Mouse (Mus musculus) CH12.LX (cell line): ENCODE results near the gene Bbs7.

Experiments
- EP300 ChIP-seq: IDR thresholded peaks from 2 replicates; pipeline ENCODE4 v1.6.1; 2011; ENCODE audit warnings: low read length, improper control_type of control experiment
- HCFC1 ChIP-seq: IDR thresholded peaks from 2 replicates; pipeline ENCODE4 v1.6.1; 2012; ENCODE audit warnings: low read depth, mild to moderate bottlenecking, inconsistent platforms, low read length, improper control_type of control experiment
- USF1 ChIP-seq: IDR thresholded peaks from 2 replicates; pipeline ENCODE4 v1.6.1; 2014; ENCODE audit warnings: low read depth, mild to moderate bottlenecking, inconsistent platforms, low read length, improper control_type of control experiment

DNA sequence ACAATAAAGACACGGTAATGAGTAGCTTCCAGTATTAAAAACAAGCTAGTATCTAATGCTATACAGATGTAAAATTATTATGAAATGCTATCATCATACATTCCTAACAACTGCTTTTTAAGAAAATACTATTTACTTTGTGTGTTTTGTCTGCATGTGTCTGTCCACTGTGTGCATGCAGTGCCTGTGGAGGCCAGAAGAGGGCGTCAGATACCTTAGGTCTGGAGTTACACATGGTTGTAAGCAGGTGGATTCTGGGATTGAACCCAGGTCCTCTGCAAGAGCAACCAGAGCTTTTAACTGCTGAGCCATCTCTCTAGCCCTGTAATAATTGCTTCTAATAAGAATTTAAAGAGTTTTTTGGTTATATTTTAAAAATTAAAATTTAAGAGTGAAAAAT, 27.5 kb upstream of the Bbs7 start:
- TF ChIP-seq EP300 (no peak), USF1 (no peak), HCFC1 (no peak)
